Mouse (Mus musculus): ENCODE results near the gene Lamc2.

DNA sequence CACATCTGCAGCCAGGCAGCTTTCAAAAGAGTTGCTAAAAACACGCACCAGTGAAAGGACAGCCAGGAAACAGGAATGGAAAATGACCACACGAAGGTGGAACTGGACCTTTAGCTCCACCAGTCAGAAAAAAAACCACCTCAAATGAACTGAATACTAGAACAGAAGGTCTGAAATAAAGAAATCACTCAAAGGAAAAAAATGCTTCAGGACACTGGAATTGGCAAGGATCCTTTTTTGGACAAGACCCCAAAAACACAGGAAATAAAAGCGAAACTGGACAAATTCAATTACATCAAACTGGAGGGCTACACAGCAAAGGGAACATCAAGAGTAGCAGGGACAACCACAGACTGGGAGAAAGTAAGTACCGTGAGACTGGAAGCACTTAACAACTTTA lies 49.3 kb upstream of the Lamc2 start:
- TF ChIP-seq CTCF (IDR thresholded peaks at IDR 0.05; ENCODE audit: low read depth) (no peak), EP300 (IDR thresholded peaks at IDR 0.05; ENCODE audit: low read depth) (no peak)
